Mouse (Mus musculus) hindbrain, embryonic 15.5 days (tissue): Measurements from ENCODE around the gene Hnrnpl. TPM values are rescaled to one million over a fixed set of nuclear protein-coding genes. Genes with fewer than 3 reads are reported as not detected.

Experiments
- ATAC-seq: fragments of 200-750 bp; cut with Nextera tagmentation; 2 replicates; pipeline ENCODE4 v1.8.0; 2017; ENCODE audit warnings: low read depth, moderate number of reproducible peaks, moderate TSS enrichment; ENCODE audit not compliant: low FRiP score
- H3K27ac ChIP-seq: fragments of 300-500 bp; sonication (generic); replicated peaks from 2 replicates; pipeline ENCODE4 v1.5.1; 2015; ENCODE audit warnings: mild to moderate bottlenecking, inconsistent platforms
- H3K27me3 ChIP-seq: fragments of 300-500 bp; sonication (generic); 2 replicates; pipeline ENCODE4 v1.6.1; 2015; ENCODE audit warnings: control low read depth, inconsistent platforms
- H3K36me3 ChIP-seq: fragments of 300-500 bp; sonication (generic); 2 replicates; pipeline ENCODE4 v1.6.1; 2015; ENCODE audit warnings: control low read depth, inconsistent platforms
- H3K4me1 ChIP-seq: fragments of 300-500 bp; sonication (generic); replicated peaks from 2 replicates; pipeline ENCODE4 v1.6.1; 2015; ENCODE audit warnings: control low read depth, inconsistent platforms
- H3K4me2 ChIP-seq: fragments of 300-500 bp; sonication (generic); 2 replicates; pipeline ENCODE4 v1.6.1; 2015; ENCODE audit warnings: moderate library complexity, mild to moderate bottlenecking, inconsistent platforms
- H3K4me3 ChIP-seq: fragments of 300-500 bp; sonication (generic); 2 replicates; pipeline ENCODE4 v1.5.1; 2015; ENCODE audit warnings: mild to moderate bottlenecking, inconsistent platforms
- H3K9ac ChIP-seq: fragments of 300-500 bp; sonication (generic); 2 replicates; pipeline ENCODE4 v1.6.1; 2015; ENCODE audit warnings: inconsistent platforms
- H3K9me3 ChIP-seq: fragments of 300-500 bp; sonication (generic); 2 replicates; pipeline ENCODE4 v1.6.1; 2016; ENCODE audit warnings: control low read depth, inconsistent platforms
- WGBS: fragments of 180-500 bp; shearing (Covaris S2); methylation state at CpG from one replicate; pipeline ENCODE4 v1.1.7; 2015; 5-methylcytosine and 5-hydroxymethylcytosine counted together
- polyA plus RNA-seq: library from polyadenylated mRNA; unstranded; fragments of >200 nt; fragmentation: Nextera tagmentation; extraction: Ambion mirVana; gene quantifications from 2 replicates; pipeline ENCODE4 v1.2.1, GENCODE M21; 2015

The Hnrnpl gene
- polyA plus RNA-seq, 1 experiment from 2014 or later: 162 TPM

- no peaks in the 10 kb centered on the region for H3K4me1 ChIP-seq
- no peak overlapping the region for H3K9ac ChIP-seq
- H3K36me3 ChIP-seq: no peaks in the 10 kb centered on the region
- no peaks in the 10 kb centered on the region for H3K27me3 ChIP-seq
- H3K4me2 ChIP-seq: no peak overlapping the region
- no peak overlapping the region for H3K4me3 ChIP-seq
- no peaks in the 10 kb centered on the region for H3K9me3 ChIP-seq
- no peak overlapping the region for H3K27ac ChIP-seq
- WGBS: 82% methylated on average over 9 of the region's 9 CpGs
- ATAC-seq: no peak
These were observed 30.0 kb downstream of the Hnrnpl start for GRCm38 (mm10) chr7:28838331-28838730.

DNA sequence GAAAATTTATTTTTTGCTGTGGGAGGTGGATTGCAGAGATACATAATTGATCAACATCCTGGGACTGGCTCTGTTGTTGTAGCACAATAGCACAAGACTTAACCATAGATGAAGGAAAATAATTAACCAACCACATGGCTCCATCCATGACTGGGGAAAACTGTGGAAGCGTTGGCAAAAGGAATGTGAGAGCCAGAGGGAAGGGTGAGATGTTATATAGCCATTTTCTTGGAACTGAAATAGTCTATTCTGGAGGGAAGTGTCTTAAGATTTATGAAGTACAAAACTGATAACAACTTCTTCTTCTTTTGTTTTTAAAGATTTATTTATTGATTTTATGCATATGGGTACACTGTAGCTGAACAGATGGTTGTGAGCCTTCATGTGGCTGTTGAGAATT lies 38.9 kb downstream of the Hnrnpl start:
- 79% methylated on average over 1 of the region's 1 CpGs for WGBS
- H3K4me3 ChIP-seq: no peak overlapping the region
- H3K9me3 ChIP-seq: no peaks in the 10 kb centered on the region
- no peak overlapping the region for H3K4me2 ChIP-seq
- no peak for ATAC-seq
- H3K4me1 ChIP-seq: no peaks in the 10 kb centered on the region
- no peaks in the 10 kb centered on the region for H3K27me3 ChIP-seq
- H3K27ac ChIP-seq: no peak overlapping the region
- no peak overlapping the region for H3K9ac ChIP-seq
- H3K36me3 ChIP-seq: no peaks in the 10 kb centered on the region

GRCm38 (mm10) chr7:28849700-28850236 lies 41.4 kb downstream of the Hnrnpl start:
- no peak overlapping the region for H3K9ac ChIP-seq

GRCm38 (mm10) chr7:28850642-28851041 lies 42.3 kb downstream of the Hnrnpl start:
- no peak overlapping the region for H3K4me2 ChIP-seq
- H3K9me3 ChIP-seq: no peaks in the 10 kb centered on the region
- no peak overlapping the region for H3K27ac ChIP-seq
- WGBS: 80% methylated on average over 4 of the region's 4 CpGs
- no peak for ATAC-seq
- no peaks in the 10 kb centered on the region for H3K27me3 ChIP-seq
- H3K4me3 ChIP-seq: no peak overlapping the region
- H3K36me3 ChIP-seq: no peaks in the 10 kb centered on the region
- H3K9ac ChIP-seq: no peak overlapping the region
- H3K4me1 ChIP-seq: no peaks in the 10 kb centered on the region

More at GRCm38 (mm10) chr7:28849700-28850236, 41.4 kb downstream of the Hnrnpl start:
- Histone ChIP-seq H3K4me1 (no peaks in the 10 kb centered on the region), H3K27me3 (no peaks in the 10 kb centered on the region), H3K9me3 (no peaks in the 10 kb centered on the region), H3K27ac (no peak overlapping the region), H3K4me2 (no peak overlapping the region), H3K4me3 (no peak overlapping the region), H3K36me3 (no peaks in the 10 kb centered on the region)
- no peak for ATAC-seq
- 46% methylated on average over 1 of the region's 1 CpGs for WGBS

GRCm38 (mm10) chr7:28859953-28860352 lies 51.6 kb downstream of the Hnrnpl start:
- ATAC-seq: no peak
- no peak overlapping the region for H3K4me2 ChIP-seq
- no peaks in the 10 kb centered on the region for H3K9me3 ChIP-seq
- no peaks in the 10 kb centered on the region for H3K27me3 ChIP-seq
- 88% methylated on average over 2 of the region's 2 CpGs for WGBS
- H3K9ac ChIP-seq: no peak overlapping the region
- no peak overlapping the region for H3K4me3 ChIP-seq
- peaks cover 12% of the 10 kb centered on the region; the same call in 1 of the 2 replicates for H3K4me1 ChIP-seq
- H3K36me3 ChIP-seq: no peaks in the 10 kb centered on the region
- H3K27ac ChIP-seq: no peak overlapping the region

GRCm38 (mm10) chr7:28860898-28861297 lies 52.6 kb downstream of the Hnrnpl start:
- 89% methylated on average over 6 of the region's 6 CpGs for WGBS
- peaks cover 16% of the 10 kb centered on the region for H3K4me1 ChIP-seq
- no peak for ATAC-seq
- no peak overlapping the region for H3K4me2 ChIP-seq
- H3K9ac ChIP-seq: no peak overlapping the region
- no peaks in the 10 kb centered on the region for H3K27me3 ChIP-seq
- H3K27ac ChIP-seq: no peak overlapping the region
- no peak overlapping the region for H3K4me3 ChIP-seq
- no peaks in the 10 kb centered on the region for H3K9me3 ChIP-seq
- H3K36me3 ChIP-seq: no peaks in the 10 kb centered on the region

GRCm38 (mm10) chr7:28862817-28863499 lies 54.6 kb downstream of the Hnrnpl start:
- 78% methylated on average over 15 of the region's 15 CpGs for WGBS
- H3K4me2 ChIP-seq: no peak overlapping the region

GRCm38 (mm10) chr7:28863540-28863939 lies 55.2 kb downstream of the Hnrnpl start, which contains the start of gene Lgals7:
Gene Lgals7 (plus strand): TSS chr7:28863853.
- no peak for ATAC-seq
- H3K27me3 ChIP-seq: no peaks in the 10 kb centered on the region
- no peaks in the 10 kb centered on the region for H3K9me3 ChIP-seq
- H3K4me1 ChIP-seq: peaks cover 19% of the 10 kb centered on the region
- H3K4me3 ChIP-seq: no peak within 1 kb of the TSS
- H3K36me3 ChIP-seq: no peaks in the 10 kb centered on the region
- H3K27ac ChIP-seq: no peak within 1 kb of the TSS
- no peak within 1 kb of the TSS for H3K9ac ChIP-seq
- H3K4me2 ChIP-seq: peak within 1 kb of the TSS; percentile 23; the same call in 1 of the 2 replicates
- WGBS: 85% methylated on average over 6 of the region's 6 CpGs

More at GRCm38 (mm10) chr7:28862817-28863499, 54.6 kb downstream of the Hnrnpl start:
- peaks cover 19% of the 10 kb centered on the region for H3K4me1 ChIP-seq
- H3K27ac ChIP-seq: no peak overlapping the region
- no peak for ATAC-seq
- H3K36me3 ChIP-seq: no peaks in the 10 kb centered on the region
- H3K9ac ChIP-seq: no peak overlapping the region
- H3K27me3 ChIP-seq: no peaks in the 10 kb centered on the region
- no peak overlapping the region for H3K4me3 ChIP-seq
- H3K9me3 ChIP-seq: no peaks in the 10 kb centered on the region

- H3K4me2 ChIP-seq: peak overlapping the region; percentile 23; the same call in 1 of the 2 replicates
- no peaks in the 10 kb centered on the region for H3K36me3 ChIP-seq
- no peak overlapping the region for H3K27ac ChIP-seq
- no peak overlapping the region for H3K4me3 ChIP-seq
- no peak overlapping the region for H3K9ac ChIP-seq
- WGBS: 33% methylated on average over 9 of the region's 9 CpGs
- H3K4me1 ChIP-seq: peaks cover 19% of the 10 kb centered on the region
- ATAC-seq: no peak
- no peaks in the 10 kb centered on the region for H3K27me3 ChIP-seq
- H3K9me3 ChIP-seq: no peaks in the 10 kb centered on the region
These were observed 56.0 kb downstream of the Hnrnpl start for GRCm38 (mm10) chr7:28864288-28864750.

DNA sequence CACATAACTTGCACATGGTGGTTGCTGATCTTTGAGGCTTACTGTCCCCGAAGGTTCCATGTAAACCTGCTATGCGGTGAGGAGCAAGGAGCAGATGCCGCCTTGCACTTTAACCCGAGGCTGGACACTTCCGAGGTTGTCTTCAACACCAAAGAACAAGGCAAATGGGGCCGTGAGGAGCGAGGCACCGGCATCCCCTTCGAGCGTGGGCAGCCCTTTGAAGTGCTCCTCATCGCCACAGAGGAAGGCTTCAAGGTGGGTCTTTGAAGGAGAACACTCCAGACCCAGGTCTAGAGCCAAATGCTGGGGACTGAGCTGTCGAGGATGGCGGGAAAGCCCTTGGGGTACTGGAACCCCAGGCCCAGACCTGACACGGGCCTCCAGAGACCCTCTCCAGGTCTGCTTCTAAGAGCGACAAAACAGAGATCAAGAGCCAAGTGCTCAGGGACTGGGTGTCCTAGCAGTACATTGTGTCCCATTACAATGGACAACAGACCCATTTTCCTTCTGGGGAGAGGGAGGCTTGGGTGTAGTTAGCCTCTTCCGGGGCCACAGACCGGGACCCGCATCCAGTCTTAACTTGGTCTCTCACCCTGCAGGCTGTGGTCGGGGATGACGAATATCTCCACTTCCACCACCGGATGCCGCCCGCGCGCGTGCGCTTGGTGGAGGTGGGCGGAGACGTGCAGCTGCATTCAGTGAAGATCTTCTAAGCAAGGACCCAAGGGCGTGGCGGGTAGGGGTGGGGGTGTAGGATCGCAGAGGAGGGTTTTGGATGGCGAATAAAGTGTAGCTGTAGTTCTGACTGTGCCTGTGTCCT lies 57.4 kb downstream of the Hnrnpl start:
- Histone ChIP-seq H3K4me2 (peak overlapping the region; percentile 54), H3K4me3 (peak overlapping the region; percentile 28), H3K4me1 (peaks cover 19% of the 10 kb centered on the region), H3K9me3 (no peaks in the 10 kb centered on the region), H3K27me3 (no peaks in the 10 kb centered on the region), H3K9ac (0 out of 2 replicates have a peak overlapping the region, but pooled peaks have one; percentile 14), H3K27ac (no peak overlapping the region), H3K36me3 (no peaks in the 10 kb centered on the region)
- ATAC-seq: peak; percentile 69
- WGBS: 49% methylated on average over 33 of the region's 33 CpGs

DNA sequence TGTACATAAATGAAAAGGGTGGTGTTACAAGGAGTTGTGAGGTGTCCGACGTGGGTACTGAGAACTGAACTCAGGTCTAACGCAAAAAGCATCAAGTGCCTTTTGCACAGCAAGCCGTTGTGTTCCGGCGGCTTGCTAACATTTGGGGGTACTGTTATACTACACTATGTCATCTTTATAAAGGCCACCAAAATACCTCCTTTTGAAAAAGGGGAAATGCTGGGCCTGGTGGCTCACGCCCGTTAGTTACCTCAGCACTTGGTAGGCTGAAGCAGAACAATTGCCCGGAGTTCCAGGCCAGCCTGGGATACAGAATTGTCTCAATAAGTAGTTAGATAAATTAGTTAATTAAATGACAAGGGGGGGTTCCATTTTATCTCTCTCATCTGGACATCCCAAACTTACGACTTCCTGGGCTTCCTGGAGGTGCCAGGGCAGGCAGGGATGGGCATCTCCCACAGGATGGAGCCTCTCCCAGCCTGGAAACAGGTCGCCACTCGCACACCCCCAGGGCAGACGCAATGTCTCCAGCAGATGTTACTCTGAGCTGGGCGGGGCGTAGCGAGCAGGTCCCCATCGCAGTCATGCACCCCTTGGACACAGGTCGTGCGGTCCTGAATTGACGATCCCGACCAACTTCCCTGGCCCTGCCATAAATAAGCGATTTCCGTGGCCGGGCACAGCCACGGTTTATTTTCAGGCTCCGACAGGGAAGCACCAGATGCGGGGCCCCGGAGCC lies 58.6 kb downstream of the Hnrnpl start:
- H3K4me3 ChIP-seq: no peak overlapping the region
- no peak overlapping the region for H3K27ac ChIP-seq
- H3K27me3 ChIP-seq: no peaks in the 10 kb centered on the region
- 93% methylated on average over 28 of the region's 28 CpGs for WGBS
- H3K9ac ChIP-seq: no peak overlapping the region
- peaks cover 19% of the 10 kb centered on the region for H3K4me1 ChIP-seq
- H3K4me2 ChIP-seq: no peak overlapping the region
- no peak; the same call in 1 of the 2 replicates for ATAC-seq
- H3K36me3 ChIP-seq: no peaks in the 10 kb centered on the region
- H3K9me3 ChIP-seq: no peaks in the 10 kb centered on the region
